Mouse (Mus musculus): ENCODE measurements around the gene Ano1.

- TF ChIP-seq GATA1 (IDR thresholded peaks at IDR 0.05; ENCODE audit: borderline replicate concordance, low read length), result no peak
- no peak for TF ChIP-seq FLI1 (IDR thresholded peaks at IDR 0.05; ENCODE audit: low read length)
These were observed 30.6 kb upstream of the Ano1 start for GRCm38 (mm10) chr7:144782402-144782801.
